Mouse (Mus musculus): ENCODE data around the gene Vdac1.

DNA sequence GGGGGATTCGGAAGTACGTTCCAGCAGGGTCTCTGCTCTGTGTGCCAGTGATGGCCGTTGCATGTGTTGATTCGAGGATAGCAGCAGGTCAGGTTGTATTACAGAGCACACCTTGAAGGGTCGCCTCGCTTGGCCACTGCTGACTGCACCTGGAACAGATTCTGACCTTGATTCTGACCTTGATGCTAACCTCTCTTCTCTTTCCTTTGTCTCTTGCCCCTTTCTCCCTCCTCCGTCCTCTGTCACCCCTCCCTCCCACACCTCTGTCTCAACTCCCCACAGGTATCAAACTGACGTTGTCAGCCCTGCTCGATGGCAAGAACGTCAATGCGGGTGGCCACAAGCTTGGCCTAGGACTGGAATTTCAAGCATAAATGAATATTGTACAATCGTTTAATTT, 27.5 kb downstream of the Vdac1 start:
- TF ChIP-seq POLR2A (IDR thresholded peaks at IDR 0.05; ENCODE audit: low read depth, low read length) = no peak
- no peak for TF ChIP-seq CTCF (conservative IDR thresholded peaks at IDR 0.05; ENCODE audit: insufficient read depth, insufficient read length, low read depth, low read length)
